Mouse (Mus musculus): ENCODE results near the gene Gm21985. TPM values are rescaled to one million over a fixed set of nuclear protein-coding genes. Genes with fewer than 3 reads are reported as not detected.

The Gm21985 gene
- total RNA-seq, 4 experiments from 2014 or later: 0.96 to 3.1 (median 2.8) TPM

Other genes with a start within 250 kb of the Gm21985 start
- not detected for gene Olfr1311, start 241.9 kb upstream of the Gm21985 start, total RNA-seq (2022)
- gene Olfr1312, start 216.1 kb upstream of the Gm21985 start, total RNA-seq (2022): not detected
- not detected for gene Olfr1313, start 188.5 kb upstream of the Gm21985 start, total RNA-seq (2022)
- not detected for gene Olfr1314, start 169.5 kb upstream of the Gm21985 start, total RNA-seq (2022)
- not detected for gene Olfr1315-ps1, start 150.9 kb upstream of the Gm21985 start, total RNA-seq (2022)
- not detected for gene Olfr1316, start 131.3 kb upstream of the Gm21985 start, total RNA-seq (2022)
- not detected for gene Olfr1317, start 126.0 kb upstream of the Gm21985 start, total RNA-seq (2022)
- not detected for gene Olfr1318, start 112.1 kb upstream of the Gm21985 start, total RNA-seq (2022)
- gene Lpcat4, start 26.8 kb upstream of the Gm21985 start, total RNA-seq (2022): 10 to 100 TPM; 82.2 to 88.5 (median 84.5) TPM
- gene Nutm1, start 7.0 kb upstream of the Gm21985 start, total RNA-seq (2022): not detected
- 10 to 100 TPM; 44.3 to 56.8 (median 50.6) TPM for gene Nop10, start 4.4 kb upstream of the Gm21985 start, total RNA-seq (2022)
- gene Slc12a6, start 489 bp upstream of the Gm21985 start, total RNA-seq (2022): 100 to 1,000 TPM in 3 of 4 experiments, 10 to 100 TPM in 1; 92.5 to 117 (median 109) TPM
- gene Emc4, start 101.7 kb downstream of the Gm21985 start, total RNA-seq (2022): 100 to 1,000 TPM; 125 to 129 (median 127) TPM
- 10 to 100 TPM; 10.6 to 14.5 (median 11.1) TPM for gene Katnbl1, start 112.9 kb downstream of the Gm21985 start, total RNA-seq (2022)
- gene Emc7, start 188.7 kb downstream of the Gm21985 start, total RNA-seq (2022): 10 to 100 TPM; 42.8 to 48.1 (median 46.4) TPM
- gene Chrm5, start 214.5 kb downstream of the Gm21985 start, total RNA-seq (2022): 1 to 10 TPM; 5.4 to 9.7 (median 7.4) TPM
- 10 to 100 TPM in 2 of 4 experiments, 1 to 10 TPM in 2; 8.1 to 11.5 (median 10.0) TPM for gene Aven, start 226.7 kb downstream of the Gm21985 start, total RNA-seq (2022)

Data from layer of hippocampus, adult 8-10 months (tissue).